Mouse (Mus musculus) kidney, adult 2 months (tissue): ENCODE results near the gene Zc2hc1c.

Experiments used
- CTCF ChIP-seq: fragments of 200-500 bp; conservative IDR thresholded peaks from 2 replicates; pipeline ENCODE4 v1.5.1; 2011; ENCODE audit warnings: low read depth, mild to moderate bottlenecking, control low read depth, low read length, moderate library complexity, mixed read lengths; ENCODE audit not compliant: insufficient read depth, insufficient read length
- POLR2A ChIP-seq: fragments of 200-500 bp; IDR thresholded peaks from one replicate; pipeline ENCODE4 v1.6.1; 2011; ENCODE audit warnings: low read depth, low read length, control low read depth

DNA sequence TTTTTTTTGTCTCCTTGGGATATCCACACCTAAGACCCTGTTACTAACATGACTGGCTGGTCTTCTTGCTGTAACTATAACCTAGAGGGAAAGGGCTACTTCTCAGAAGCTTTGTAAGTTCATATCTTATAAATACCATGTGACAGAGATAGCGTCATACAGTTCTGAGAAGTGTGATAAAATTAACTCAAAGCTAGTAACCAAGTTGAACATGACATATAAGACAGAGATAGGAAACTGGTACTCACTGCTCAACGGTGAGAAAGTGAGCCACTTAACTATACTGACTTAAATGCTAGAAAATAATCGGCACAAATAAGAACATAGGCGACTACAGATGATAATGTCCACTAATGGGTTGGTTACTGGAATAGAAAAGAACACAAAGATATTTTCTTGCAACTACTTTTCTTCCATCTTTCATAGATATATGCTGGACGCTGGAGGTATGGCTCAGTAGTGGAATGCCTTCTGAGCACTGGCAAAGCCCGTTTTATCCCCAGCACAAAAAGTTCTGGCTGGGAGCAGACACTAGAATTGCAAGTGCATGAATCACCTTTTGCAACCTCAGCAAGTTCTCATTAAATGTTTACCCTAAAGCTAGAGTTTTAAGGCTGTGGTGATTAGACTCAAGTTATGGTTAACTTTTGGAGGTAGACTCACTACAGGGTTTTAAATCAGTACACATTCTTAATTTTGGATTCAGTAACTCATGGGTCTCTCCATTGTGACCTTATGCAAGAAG lies 49.3 kb downstream of the Zc2hc1c start:
- TF ChIP-seq POLR2A = no peak
- no peak for TF ChIP-seq CTCF
